Mouse (Mus musculus) hematopoietic stem cell, adult 5-6 weeks (primary cell): ENCODE results near the gene Hecw2. TPM values are rescaled to one million over a fixed set of nuclear protein-coding genes. Genes with fewer than 3 reads are reported as not detected.

Experiments used
- ATAC-seq, 2 experiments: fragments of 125-278 bp in 1 of 2; replicated peaks in 1 of 2; 2 replicates each; pipeline ENCODE4 v1.8.0; 2016 to 2017; ENCODE audit warnings: inconsistent platforms in 2 of 2, mild to moderate bottlenecking in 2 of 2, moderate number of reproducible peaks in 2 of 2, low read depth in 1 of 2, moderate TSS enrichment in 1 of 2; ENCODE audit not compliant: low FRiP score in 2 of 2, poor library complexity in 2 of 2, severe bottlenecking in 2 of 2, insufficient read depth in 1 of 2, low TSS enrichment in 1 of 2
- total RNA-seq: library from RNA; stranded (forward); fragments of 172-1452, 232-1000 nt; gene quantifications from 2 replicates; pipeline ENCODE4 v1.2.3, GENCODE M21; 2017

Hecw2 gene
- total RNA-seq, 1 experiment from 2014 or later = not detected

DNA sequence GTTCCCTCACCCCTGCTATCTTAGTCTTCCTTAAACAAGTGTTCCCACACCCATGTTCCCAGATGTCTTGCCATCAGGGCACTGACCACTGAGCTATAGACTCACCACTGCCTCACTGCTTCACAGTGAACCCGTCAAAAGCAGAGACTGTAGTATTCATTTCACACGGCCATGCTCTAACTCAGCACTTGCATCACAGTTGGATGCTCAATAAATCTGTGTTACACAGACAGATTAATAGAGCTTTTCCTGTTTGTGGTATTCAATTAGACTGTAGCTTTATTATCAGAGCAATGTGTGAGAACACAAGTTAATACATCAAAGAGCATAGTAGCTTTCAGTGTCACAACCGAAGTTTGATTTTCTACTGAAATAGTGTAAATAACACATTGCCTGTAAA lies 330.9 kb downstream of the Hecw2 start:
- ATAC-seq = no peak

- ATAC-seq = no peak
These were observed 334.4 kb downstream of the Hecw2 start for GRCm38 (mm10) chr1:53860611-53861010.

GRCm38 (mm10) chr1:53859175-53859574 lies 335.8 kb downstream of the Hecw2 start:
- no peak for ATAC-seq

DNA sequence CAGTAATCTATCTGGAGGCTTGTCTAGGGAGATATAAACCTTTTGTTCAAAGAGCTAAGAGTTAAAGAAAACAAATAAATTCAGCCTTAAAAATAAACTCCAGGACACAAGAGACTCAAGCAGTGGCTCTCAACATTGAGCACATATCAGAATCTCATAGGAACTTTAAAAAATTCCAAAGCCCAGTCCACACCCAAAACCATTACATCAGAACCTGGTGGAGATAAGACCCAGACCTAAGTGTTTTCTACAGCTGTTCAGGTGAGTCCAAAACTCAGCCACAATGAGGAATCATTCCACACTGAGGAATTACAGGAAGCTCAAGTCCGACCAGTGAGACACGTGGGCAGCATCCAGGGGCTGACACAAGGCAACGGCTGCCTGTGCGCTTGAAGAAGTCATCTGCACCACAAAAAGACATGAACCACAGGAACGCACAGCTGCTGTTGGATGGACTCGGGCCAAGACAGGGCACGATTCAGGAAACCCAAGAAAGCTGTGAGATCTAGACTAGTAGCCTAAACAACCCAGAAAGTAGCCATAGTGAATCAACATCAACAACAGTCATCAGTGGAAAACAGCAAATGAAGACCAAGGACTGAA lies 338.4 kb downstream of the Hecw2 start:
- ATAC-seq = peak; percentile 87 to 95

- ATAC-seq = no peak
These were observed 339.2 kb downstream of the Hecw2 start for GRCm38 (mm10) chr1:53855732-53856131.

- ATAC-seq = no peak
These were observed 342.8 kb downstream of the Hecw2 start for GRCm38 (mm10) chr1:53852086-53852610.

GRCm38 (mm10) chr1:53851334-53851733 lies 343.6 kb downstream of the Hecw2 start:
- ATAC-seq = peak; percentile 94

- peak; percentile 82 to 84 for ATAC-seq
These were observed 344.1 kb downstream of the Hecw2 start for GRCm38 (mm10) chr1:53850891-53851290.

DNA sequence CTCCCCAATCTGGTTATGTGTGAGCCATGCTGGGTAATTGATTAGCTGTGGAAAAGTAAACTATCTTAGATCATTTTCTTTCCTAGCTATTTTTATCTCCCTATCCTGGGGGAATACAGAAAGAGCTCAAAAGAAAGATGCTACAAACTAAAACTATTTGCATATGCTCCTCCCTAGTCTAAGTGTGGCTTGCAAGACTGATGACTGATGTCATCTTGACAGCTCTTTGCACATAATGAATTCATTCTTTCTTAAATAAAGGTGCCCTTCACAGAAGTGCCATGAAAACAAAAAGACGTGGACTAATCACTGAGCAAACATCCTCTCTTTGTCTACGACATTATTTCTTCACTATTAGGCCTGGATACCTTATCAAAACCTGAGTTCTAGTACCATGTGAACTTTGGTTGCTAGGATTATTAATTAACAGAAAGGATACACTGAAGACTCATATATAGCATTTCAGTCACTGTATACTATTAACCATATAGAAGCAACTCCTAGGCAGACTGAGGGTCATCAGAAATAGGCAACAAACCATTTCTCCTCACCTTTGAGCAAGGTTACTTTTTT lies 348.2 kb downstream of the Hecw2 start:
- no peak for ATAC-seq

GRCm38 (mm10) chr1:53845854-53846253 lies 349.1 kb downstream of the Hecw2 start:
- ATAC-seq = peak in 1 of 2 experiments; percentile 8; a peak in 1 of 4 replicates

- ATAC-seq = 0 out of 4 replicates have a peak, but pooled peaks of 1 of the 2 experiments have one; percentile 30
These were observed 349.9 kb downstream of the Hecw2 start for GRCm38 (mm10) chr1:53844914-53845612.

DNA sequence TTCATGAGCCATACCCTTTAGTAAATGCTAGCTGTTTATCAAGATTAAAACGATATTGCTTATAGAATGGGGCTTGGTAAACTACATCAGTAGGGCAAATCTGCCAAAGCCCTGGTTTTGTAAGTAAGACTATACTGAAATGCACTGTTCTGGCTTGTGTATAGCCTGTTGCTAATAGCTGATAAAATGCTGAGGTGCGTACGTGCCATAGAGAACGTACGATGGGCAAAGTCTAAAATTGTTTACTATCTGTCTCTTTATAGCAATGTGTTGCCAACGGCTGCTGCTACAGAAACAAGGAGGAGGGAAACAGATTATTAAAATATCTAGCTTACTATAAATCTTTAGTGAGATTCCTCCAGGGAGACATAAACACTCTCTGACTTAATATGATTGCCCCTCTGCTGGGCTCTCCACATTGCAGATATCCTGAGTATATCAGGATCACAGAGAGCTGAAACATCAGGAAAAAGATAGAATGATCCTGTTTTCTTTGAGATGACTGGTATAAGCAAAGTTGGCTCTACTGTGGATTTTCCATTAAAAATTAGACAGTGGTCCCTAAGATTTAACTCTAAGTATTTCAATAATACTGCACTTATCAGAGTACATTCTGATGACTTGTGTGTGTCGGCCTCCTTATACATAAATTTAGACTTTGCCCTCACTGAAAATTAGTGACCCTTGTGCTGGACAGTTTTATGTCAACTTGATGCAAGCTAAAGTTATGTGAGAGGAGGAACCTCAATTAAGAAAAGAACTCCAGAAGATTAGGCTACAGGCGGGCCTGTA lies 350.6 kb downstream of the Hecw2 start:
- no peak for ATAC-seq

GRCm38 (mm10) chr1:53843051-53843450 lies 351.9 kb downstream of the Hecw2 start:
- no peak for ATAC-seq

GRCm38 (mm10) chr1:53841080-53841479 lies 353.9 kb downstream of the Hecw2 start:
- ATAC-seq = no peak

DNA sequence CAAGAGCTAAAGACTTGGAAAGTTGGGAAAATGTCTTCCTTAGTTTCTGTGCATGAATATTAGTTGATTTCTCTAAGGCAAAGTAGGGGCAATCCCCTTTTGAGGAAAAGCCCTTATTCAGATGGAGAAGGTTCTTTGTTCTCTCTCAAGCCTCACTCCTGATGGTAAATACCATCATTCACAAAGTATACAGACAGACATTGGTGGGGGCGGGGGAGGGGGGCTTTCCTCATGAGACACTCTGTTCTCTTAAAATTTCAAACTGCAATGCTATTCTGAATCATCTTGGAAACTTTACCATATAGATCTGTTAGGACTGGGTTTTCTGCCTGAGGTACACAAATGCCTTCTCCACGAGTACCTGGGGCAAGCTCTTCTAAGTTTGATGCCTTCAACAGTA lies 355.6 kb downstream of the Hecw2 start:
- no peak for ATAC-seq

DNA sequence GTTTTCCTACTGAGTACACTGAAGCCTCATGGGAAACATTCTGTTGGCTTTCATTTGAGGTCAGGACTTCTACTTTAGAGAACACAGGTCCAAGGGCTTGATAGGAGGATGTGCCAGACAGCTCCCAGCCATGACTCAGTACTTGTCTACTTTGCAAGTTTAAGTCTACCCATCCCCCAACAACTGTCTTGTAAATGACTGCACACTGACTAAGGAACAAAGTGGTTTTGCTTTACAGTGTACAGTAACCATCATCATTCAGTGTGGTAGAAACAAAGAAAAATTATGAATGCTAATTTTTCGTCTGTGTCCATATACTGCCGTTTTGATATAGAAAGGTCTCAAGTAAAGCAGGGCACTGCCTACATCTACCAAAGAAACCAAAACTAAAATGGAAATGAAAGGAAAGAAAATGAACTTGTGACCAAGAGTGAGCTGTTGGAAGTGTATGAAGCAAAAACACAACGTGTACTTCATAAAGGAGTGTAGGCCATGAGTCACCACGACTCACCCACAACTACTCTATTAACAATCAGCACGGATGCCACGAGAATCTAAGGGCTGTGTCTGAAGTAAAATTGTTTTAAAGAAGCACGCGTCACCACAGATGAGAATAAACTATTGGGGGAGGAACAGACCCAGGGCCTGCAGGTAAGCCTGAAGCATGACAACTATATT lies 356.6 kb downstream of the Hecw2 start:
- ATAC-seq = peak; percentile 45 to 73; a peak in 2 of 4 replicates

DNA sequence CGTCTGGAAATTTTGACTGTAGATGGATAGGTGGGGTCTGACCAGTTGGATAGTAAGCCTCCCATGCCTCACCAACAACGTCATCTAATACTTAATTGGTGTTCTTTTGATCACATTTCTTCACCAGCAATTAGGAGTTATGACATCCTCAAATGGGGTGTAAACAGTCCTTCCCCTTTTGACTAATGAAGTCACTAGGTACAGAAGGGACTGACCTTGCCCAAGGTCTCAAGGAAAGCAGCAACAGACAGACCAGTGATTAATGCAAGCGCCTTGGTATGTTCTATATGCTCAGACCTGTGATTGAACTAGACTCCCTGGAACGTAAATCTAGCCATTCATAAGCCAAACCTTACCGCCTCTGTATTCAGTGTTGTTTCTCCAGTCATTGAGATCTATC lies 364.7 kb downstream of the Hecw2 start:
- no peak; a peak in 1 of 4 replicates for ATAC-seq
